Mouse (Mus musculus): ENCODE measurements around the gene Mfsd6.

GRCm38 (mm10) chr1:52719096-52719495 lies 8.2 kb downstream of the Mfsd6 start:
- TF ChIP-seq CTCF (IDR thresholded peaks at IDR 0.05; ENCODE audit: insufficient read depth, low read depth, low read length) (no peak), POLR2A (IDR thresholded peaks at IDR 0.05; ENCODE audit: insufficient read depth, low read depth, low read length) (no peak)

Measured in olfactory bulb, adult 2 months (tissue).